Mouse (Mus musculus) embryonic fibroblast, embryonic 13.5 days (primary cell): Measurements from ENCODE around the gene Cwf19l1.

Source experiments
- CTCF ChIP-seq: IDR thresholded peaks from 2 replicates; pipeline ENCODE4 v1.5.1; 2011; ENCODE audit warnings: mild to moderate bottlenecking, control low read depth, low read length, moderate library complexity, borderline replicate concordance; ENCODE audit not compliant: insufficient read depth
- POLR2A ChIP-seq: IDR thresholded peaks from 2 replicates; pipeline ENCODE4 v1.6.1; 2011; ENCODE audit warnings: low read depth, mild to moderate bottlenecking, control low read depth, low read length, moderate library complexity

- no peak for TF ChIP-seq POLR2A
- no peak for TF ChIP-seq CTCF
These were observed 55.7 kb downstream of the Cwf19l1 start for GRCm38 (mm10) chr19:44080023-44080422.
